Mouse (Mus musculus): ENCODE measurements around the gene Rad9a.

GRCm38 (mm10) chr19:4191528-4192250, 9.8 kb downstream of the Rad9a start, which contains the start of gene Ppp1ca:
- TF ChIP-seq POLR2A (IDR thresholded peaks at IDR 0.05; ENCODE audit: borderline replicate concordance, insufficient read depth, low read length) (peak; percentile 76), CTCF (IDR thresholded peaks at IDR 0.05; ENCODE audit: borderline replicate concordance, insufficient read depth, low read depth, low read length) (peak; percentile 60; the same call in 1 of the 2 replicates)

Data from cerebellum, adult 2 months (tissue).